Mouse (Mus musculus): ENCODE measurements around the gene Rftn1. TPM values are rescaled to one million over a fixed set of nuclear protein-coding genes. Genes with fewer than 3 reads are reported as not detected.

Gene Rftn1
- polyA plus RNA-seq, 1 experiment from 2014 or later: 10.2 TPM

DNA sequence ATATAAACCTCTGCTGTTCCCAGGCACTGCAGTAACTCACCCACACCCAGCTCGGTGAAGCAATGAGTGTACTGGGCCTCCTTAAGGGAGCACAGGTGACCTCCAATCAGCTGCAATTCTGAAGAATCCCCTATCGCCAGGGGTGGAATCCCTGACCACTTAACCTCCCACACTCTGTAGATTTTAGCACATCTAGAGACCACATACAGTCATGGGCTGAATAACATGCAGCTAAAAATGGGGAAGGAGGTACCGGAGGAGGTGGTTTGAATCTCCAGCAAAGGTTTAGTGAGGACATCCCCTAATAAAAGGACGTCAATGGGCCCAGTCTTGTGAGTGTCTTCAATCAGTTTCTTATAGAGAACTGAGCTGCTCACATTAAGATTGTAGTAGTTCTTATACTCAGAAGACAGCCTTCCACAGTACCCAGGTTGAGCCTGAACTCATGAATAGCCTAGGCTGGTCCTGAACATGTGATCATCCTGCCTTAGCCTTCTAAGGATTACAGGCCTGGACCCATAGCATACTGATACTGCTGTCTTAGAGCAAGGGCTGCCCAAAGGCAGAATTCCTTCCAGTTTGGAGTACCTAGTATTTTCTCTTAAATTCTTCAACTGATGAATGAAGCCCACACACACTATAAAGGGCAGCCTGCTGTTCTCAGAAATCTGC, 9.4 kb downstream of the Rftn1 start:
- 0 out of 2 replicates have a peak, but pooled peaks cover 6% of the 10 kb centered on the region for H3K36me3 ChIP-seq (replicated peaks)
- H3K27me3 ChIP-seq (ENCODE audit: poor library complexity, severe bottlenecking): no peaks in the 10 kb centered on the region
- H3K4me1 ChIP-seq: 0 out of 2 replicates have a peak, but pooled peaks cover 2% of the 10 kb centered on the region
- H3K9me3 ChIP-seq: no peaks in the 10 kb centered on the region
- 87% methylated on average over 4 of the region's 4 CpGs for WGBS
- no peak overlapping the region for H3K4me3 ChIP-seq
- no peak overlapping the region for H3K27ac ChIP-seq
- no peak for DNase-seq (ENCODE audit: extremely low spot score, low spot score)

- Histone ChIP-seq H3K36me3 (replicated peaks) (peaks cover 7% of the 10 kb centered on the region; the same call in 1 of the 2 replicates), H3K4me3 (no peak overlapping the region), H3K27ac (no peak overlapping the region), H3K9me3 (peaks cover 8% of the 10 kb centered on the region), H3K4me1 (peaks cover 18% of the 10 kb centered on the region), H3K27me3 (ENCODE audit: poor library complexity, severe bottlenecking) (no peaks in the 10 kb centered on the region)
- DNase-seq (ENCODE audit: extremely low spot score, low spot score): no peak
- WGBS: 93% methylated on average over 3 of the region's 3 CpGs
These were observed 16.7 kb downstream of the Rftn1 start for GRCm38 (mm10) chr17:50173776-50174175.

DNA sequence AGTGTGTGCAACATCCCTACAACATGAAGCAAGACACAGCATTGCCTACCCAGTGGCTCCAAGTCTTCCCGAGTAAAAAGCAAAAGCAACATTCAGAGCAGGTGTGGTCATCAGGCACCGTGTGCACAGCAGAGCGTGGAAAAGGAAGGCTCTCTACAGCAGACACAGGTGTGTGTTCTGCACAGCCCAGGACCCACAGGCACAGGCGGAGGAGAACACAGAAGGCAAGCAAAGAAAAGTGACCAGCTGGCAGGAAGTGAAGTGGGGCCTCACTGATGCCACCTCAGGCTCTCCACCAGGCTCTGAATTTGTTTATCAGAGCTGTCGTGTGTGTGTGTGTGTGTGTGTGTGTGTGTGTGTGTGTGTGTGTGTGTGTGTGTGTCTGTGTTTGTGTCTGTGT, 17.1 kb downstream of the Rftn1 start:
- WGBS: 90% methylated on average over 5 of the region's 5 CpGs
- Histone ChIP-seq H3K4me3 (no peak overlapping the region), H3K36me3 (replicated peaks) (peaks cover 11% of the 10 kb centered on the region; the same call in 1 of the 2 replicates)

DNA sequence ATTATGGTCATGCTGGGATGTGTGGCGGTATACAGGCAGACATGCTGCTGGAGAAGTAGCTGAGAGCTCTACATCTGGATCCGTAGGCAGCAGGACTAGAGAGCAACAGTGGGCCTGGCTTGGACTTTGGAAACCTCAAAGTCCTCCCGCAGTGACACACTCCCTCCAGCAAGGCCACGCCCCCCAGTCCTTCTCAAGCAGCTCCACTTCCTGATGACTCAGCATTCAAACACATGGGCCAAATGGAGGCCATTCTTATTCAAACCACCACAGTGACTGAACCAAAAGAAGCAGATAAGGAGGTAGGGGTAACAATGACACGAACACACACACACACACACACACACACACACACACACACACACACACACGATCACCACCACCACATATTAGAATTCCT, 17.7 kb downstream of the Rftn1 start:
- H3K36me3 ChIP-seq (replicated peaks): peaks cover 12% of the 10 kb centered on the region; the same call in 1 of the 2 replicates
- peaks cover 18% of the 10 kb centered on the region for H3K4me1 ChIP-seq
- 87% methylated on average over 6 of the region's 6 CpGs for WGBS

More for the DNA sequence above, 17.1 kb downstream of the Rftn1 start:
- H3K4me1 ChIP-seq: peaks cover 18% of the 10 kb centered on the region
- H3K27me3 ChIP-seq (ENCODE audit: poor library complexity, severe bottlenecking): no peaks in the 10 kb centered on the region
- no peak for DNase-seq (ENCODE audit: extremely low spot score, low spot score)
- H3K9me3 ChIP-seq: peaks cover 8% of the 10 kb centered on the region
- H3K27ac ChIP-seq: no peak overlapping the region

GRCm38 (mm10) chr17:50170935-50171545, 19.4 kb downstream of the Rftn1 start:
- H3K9me3 ChIP-seq: peaks cover 8% of the 10 kb centered on the region
- peaks cover 10% of the 10 kb centered on the region; the same call in 1 of the 2 replicates for H3K36me3 ChIP-seq (replicated peaks)
- H3K27me3 ChIP-seq (ENCODE audit: poor library complexity, severe bottlenecking): no peaks in the 10 kb centered on the region
- H3K27ac ChIP-seq: peak overlapping the region; percentile 44; the same call in 1 of the 2 replicates
- H3K4me3 ChIP-seq: no peak overlapping the region
- peaks cover 18% of the 10 kb centered on the region for H3K4me1 ChIP-seq
- WGBS: 69% methylated on average over 6 of the region's 6 CpGs
- no peak for DNase-seq (ENCODE audit: extremely low spot score, low spot score)

More for the DNA sequence above, 17.7 kb downstream of the Rftn1 start:
- H3K27ac ChIP-seq: no peak overlapping the region
- H3K9me3 ChIP-seq: peaks cover 8% of the 10 kb centered on the region
- no peak for DNase-seq (ENCODE audit: extremely low spot score, low spot score)
- H3K27me3 ChIP-seq (ENCODE audit: poor library complexity, severe bottlenecking): no peaks in the 10 kb centered on the region
- H3K4me3 ChIP-seq: no peak overlapping the region

DNA sequence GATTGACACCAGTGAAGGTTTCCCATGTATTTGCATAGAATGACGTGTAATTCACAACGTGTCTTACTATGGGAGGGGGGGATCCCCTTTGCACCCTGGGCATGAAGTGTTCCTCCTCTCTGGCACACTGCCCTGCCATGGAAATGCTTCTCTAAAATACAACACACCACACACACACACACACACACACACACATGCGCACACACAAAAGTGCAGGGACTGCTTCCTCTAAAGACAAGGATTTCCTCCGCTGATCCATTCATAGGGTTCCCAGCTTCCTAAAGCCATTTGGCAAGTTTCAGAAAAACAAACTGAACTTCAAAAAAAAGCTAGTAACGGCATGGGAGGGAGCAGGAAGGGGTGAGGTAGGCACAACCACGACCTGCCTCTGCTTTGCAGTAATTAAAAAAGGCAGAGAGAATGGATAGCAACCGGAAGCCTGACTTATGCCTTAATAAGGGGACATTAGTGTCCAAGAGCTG, 20.5 kb downstream of the Rftn1 start:
- Histone ChIP-seq H3K4me3 (no peak overlapping the region), H3K4me1 (peaks cover 18% of the 10 kb centered on the region), H3K9me3 (peaks cover 8% of the 10 kb centered on the region), H3K36me3 (replicated peaks) (peaks cover 19% of the 10 kb centered on the region), H3K27me3 (ENCODE audit: poor library complexity, severe bottlenecking) (no peaks in the 10 kb centered on the region), H3K27ac (no peak overlapping the region)
- WGBS: 83% methylated on average over 7 of the region's 7 CpGs
- DNase-seq (ENCODE audit: extremely low spot score, low spot score): no peak

DNA sequence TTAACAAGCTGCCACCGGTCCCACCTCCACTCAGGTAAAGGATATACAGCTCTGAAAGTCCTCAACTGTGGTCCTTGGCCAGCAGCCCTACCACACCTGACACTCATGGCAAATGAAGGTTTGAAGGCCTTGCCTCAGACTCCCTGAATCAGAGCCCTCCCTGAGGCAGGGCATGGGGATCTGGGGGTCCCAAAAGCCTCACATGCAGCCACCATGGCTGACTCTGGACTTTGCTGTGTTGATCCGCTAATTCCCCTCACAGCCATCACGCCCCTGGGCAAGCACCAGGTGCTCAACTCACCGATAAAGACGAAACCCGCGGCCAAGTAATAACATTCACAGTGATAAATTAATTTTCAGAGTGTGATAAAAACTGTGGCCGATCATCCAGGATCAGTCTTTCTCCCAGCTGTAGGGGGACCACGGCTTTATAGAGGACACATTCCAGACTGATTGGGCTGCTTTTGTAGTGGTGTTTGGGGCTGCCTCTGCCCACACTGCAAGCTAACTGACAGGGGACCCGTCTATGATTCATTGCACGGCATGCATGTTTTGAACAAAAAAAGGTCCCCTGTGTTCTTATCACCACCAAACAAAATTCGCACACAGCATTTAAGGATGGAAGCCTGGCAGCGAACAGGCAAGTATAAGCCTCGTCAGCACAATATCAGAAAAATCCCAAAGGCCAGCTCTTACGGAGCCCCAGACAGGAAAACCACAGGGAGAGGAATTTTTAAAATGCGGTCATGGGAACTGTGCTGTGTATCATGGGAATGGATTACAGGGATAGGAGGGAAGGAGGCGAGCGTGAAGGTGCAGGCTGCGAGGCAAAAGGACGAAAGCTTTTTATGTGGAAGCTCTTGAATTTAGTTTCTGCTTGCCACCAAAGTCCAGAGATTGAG, 29.3 kb downstream of the Rftn1 start:
- Histone ChIP-seq H3K27ac (no peak overlapping the region), H3K4me1 (no peaks in the 10 kb centered on the region), H3K9me3 (peaks cover 9% of the 10 kb centered on the region), H3K27me3 (ENCODE audit: poor library complexity, severe bottlenecking) (no peaks in the 10 kb centered on the region), H3K36me3 (replicated peaks) (peaks cover 21% of the 10 kb centered on the region), H3K4me3 (no peak overlapping the region)
- DNase-seq (ENCODE audit: extremely low spot score, low spot score): no peak
- WGBS: 89% methylated on average over 20 of the region's 20 CpGs

- 91% methylated on average over 6 of the region's 6 CpGs for WGBS
- Histone ChIP-seq H3K36me3 (replicated peaks) (peaks cover 14% of the 10 kb centered on the region), H3K9me3 (peaks cover 9% of the 10 kb centered on the region), H3K27ac (0 out of 2 replicates have a peak overlapping the region, but pooled peaks have one; percentile 20), H3K27me3 (ENCODE audit: poor library complexity, severe bottlenecking) (no peaks in the 10 kb centered on the region), H3K4me1 (no peaks in the 10 kb centered on the region), H3K4me3 (no peak overlapping the region)
- no peak for DNase-seq (ENCODE audit: extremely low spot score, low spot score)
These were observed 30.1 kb downstream of the Rftn1 start for GRCm38 (mm10) chr17:50160357-50160756.

DNA sequence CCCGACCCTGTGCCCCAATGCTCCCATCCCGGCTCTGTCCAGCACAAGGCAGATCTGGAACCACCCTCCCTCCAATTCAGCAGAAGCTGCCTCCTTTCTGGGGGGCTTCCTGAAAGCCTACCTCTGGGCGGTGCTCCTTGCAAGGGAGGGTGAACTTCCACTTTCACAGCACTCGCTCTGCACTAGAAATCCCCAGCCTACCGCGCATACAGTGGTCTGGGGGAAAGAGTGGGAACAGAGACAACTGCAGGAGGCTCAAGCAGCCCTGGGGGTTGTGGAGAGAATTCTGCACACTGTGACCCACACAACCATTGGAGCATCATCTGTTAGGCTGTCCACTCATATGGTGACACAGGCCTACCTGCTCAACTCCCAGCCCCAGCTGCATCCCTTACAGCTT, 30.7 kb downstream of the Rftn1 start:
- Histone ChIP-seq H3K27me3 (ENCODE audit: poor library complexity, severe bottlenecking) (no peaks in the 10 kb centered on the region), H3K36me3 (replicated peaks) (peaks cover 10% of the 10 kb centered on the region), H3K4me1 (no peaks in the 10 kb centered on the region), H3K4me3 (no peak overlapping the region), H3K9me3 (peaks cover 7% of the 10 kb centered on the region), H3K27ac (0 out of 2 replicates have a peak overlapping the region, but pooled peaks have one; percentile 20)
- no peak for DNase-seq (ENCODE audit: extremely low spot score, low spot score)
- 95% methylated on average over 6 of the region's 6 CpGs for WGBS

- H3K4me3 ChIP-seq: no peak overlapping the region
- 88% methylated on average over 6 of the region's 6 CpGs for WGBS
These were observed 31.9 kb downstream of the Rftn1 start for GRCm38 (mm10) chr17:50158565-50158964.

DNA sequence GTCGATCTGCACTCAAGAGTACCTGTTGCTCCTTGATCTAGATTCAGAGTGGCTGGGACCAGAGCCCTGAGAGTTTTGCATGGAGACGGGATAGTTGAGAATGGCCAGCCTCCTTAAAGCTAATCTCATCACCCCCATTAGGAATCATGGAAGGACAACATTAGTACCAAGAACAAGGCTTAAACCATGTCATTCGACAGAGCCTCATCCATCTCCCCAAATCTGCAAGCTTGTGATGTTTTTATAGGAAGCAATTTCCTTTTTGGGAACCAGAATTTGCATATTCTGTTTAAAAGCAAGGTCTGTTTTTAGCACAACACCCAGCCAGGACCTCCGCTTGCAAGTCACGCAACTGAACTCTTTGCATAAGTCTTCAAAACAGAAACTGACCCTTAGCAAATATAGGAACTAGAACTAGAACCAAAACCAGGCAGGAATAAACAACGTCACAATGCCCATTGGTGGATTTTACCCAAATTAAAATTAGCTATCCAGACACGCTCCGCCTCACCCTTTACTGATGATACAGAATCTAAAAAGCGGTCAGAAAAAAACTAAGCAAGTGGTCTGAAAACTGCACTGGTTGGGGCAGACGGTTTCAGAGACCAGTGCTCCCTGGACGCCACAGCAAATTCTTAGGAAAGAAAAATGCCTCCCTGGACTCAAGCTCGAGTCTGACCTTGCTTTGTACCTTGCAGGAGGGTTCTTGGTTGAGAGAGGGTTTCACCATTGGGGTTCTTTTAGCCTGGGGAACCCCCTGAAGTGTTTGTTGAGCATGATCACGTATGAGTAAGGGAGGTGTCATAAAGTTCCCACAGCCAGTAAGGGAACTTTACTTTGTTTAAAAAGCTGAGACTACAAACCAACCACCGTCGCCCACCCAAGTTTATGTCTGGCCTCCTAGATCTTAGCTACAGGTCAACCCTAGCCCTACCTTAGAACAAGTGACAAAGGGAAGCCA, 33.0 kb downstream of the Rftn1 start:
- H3K9me3 ChIP-seq: no peaks in the 10 kb centered on the region
- H3K27ac ChIP-seq: no peak overlapping the region
- H3K27me3 ChIP-seq (ENCODE audit: poor library complexity, severe bottlenecking): no peaks in the 10 kb centered on the region
- no peaks in the 10 kb centered on the region for H3K4me1 ChIP-seq
- no peak overlapping the region for H3K4me3 ChIP-seq
- H3K36me3 ChIP-seq (replicated peaks): no peaks in the 10 kb centered on the region
- no peak for DNase-seq (ENCODE audit: extremely low spot score, low spot score)
- WGBS: 92% methylated on average over 15 of the region's 15 CpGs

More at GRCm38 (mm10) chr17:50158565-50158964, 31.9 kb downstream of the Rftn1 start:
- no peaks in the 10 kb centered on the region for H3K36me3 ChIP-seq (replicated peaks)
- H3K4me1 ChIP-seq: no peaks in the 10 kb centered on the region
- H3K27ac ChIP-seq: no peak overlapping the region
- H3K27me3 ChIP-seq (ENCODE audit: poor library complexity, severe bottlenecking): no peaks in the 10 kb centered on the region
- no peaks in the 10 kb centered on the region for H3K9me3 ChIP-seq
- no peak for DNase-seq (ENCODE audit: extremely low spot score, low spot score)

Measured in forebrain, embryonic 10.5 days (tissue).